Mouse (Mus musculus): ENCODE data around the gene Adamts8. TPM values are rescaled to one million over a fixed set of nuclear protein-coding genes. Genes with fewer than 3 reads are reported as not detected.
A peak's percentile ranks its signal among the peaks of the same experiment; 100 is the strongest.

Gene Adamts8
- total RNA-seq, 2 experiments from 2014 or later: 5.8 to 7.1 TPM

DNA sequence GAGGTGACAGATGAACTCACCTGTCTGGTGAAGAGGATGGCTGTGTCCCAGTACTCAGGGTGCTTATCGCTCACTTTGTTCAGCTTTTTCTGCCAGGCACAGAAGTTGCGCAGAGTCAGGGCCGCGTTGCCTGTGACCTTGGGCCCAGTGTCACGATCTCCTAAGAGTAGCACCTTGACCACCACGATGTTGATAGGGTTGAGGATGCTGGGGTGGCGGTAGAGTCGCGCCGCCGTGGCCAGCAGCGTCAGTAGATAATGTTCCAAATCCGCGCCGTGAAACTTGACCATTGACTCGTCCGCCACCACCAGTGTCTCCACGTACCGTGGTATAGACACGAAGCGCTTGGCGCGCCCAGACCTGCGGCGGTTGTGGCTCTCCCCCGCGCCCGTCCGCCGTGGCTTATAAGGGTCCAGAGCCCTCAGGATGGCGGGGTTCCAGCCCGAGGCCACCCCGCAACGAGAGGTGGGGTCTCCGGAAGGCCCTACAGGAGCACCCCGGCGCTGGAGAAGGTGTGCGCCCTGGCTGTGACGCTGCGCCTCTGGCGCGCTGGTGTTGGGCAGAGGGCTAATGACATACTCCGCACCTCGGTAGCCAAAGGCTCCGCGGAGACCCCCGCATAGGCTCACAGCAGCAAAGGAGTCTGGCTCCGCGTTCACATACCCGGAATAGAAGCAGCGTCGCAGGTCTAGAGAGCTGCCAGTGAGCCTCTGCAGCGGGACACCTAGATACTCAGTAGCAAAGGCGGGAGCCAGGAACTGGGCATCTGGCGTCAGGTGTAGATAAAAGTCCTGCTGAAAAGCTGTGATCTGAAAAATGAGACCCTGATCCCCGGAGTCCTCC is 20.9 kb upstream of the Adamts8 start:
- DNase-seq (ENCODE audit: low spot score in 2 of 2): no peak

DNA sequence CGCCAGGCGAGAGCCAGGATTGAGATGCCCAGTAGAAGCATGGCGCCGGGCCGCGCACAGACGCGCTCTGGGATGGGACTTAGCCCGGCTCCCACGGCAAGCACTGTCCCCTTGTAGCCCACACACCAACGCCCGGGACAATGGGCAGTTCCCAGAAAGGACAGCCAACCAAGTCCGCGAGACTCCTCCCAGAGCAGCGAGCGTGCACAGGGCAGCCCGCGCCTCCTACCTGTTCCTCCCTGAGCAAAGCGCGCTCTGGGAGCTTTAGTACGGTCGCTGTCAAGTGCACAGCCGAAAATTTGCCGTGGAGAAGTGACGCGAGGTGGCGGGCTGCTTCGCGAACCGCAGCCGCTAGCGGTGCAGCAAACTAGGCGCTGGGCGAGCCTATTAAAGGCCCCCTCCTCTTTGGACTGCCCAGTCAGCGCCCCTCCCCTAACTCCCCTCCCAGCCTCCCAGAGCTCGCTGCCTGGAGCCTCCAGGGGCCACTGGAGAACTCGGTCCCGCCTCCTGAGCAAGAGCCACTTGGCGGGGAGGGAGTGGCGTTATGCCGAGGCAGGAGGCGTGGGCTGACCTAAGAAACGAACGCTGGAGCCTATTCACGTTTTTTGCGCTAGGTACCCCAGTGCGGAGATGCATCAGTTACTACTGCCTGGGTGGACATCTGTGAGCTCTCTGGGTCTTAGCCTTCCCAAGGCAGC is 20.0 kb upstream of the Adamts8 start, which contains the start of gene Adamts15:
Gene Adamts15 (minus strand): TSS at position 256 of the 698 bp plus-strand sequence.
- DNase-seq (ENCODE audit: low spot score in 2 of 2): peak; percentile 32 to 59

DNA sequence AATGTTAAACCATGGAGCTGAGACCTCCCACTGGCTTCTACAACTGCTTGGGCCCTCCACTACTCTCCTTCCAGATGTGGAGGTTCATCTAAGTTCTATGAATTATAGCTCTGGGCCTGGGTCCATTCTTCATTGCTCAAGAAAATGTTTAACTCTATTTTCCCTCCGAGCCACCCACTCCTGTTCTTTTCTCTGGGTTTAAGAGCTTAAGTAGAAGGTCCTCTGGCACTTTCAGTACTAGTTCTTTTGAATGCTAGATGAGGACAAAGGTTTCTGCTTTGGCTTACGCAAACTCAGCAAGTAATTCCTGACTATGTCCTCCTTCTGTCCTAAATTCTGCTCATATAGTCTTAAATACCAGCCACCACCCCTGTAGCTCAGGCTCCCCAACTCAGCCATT is 13.6 kb upstream of the Adamts8 start:
- DNase-seq (ENCODE audit: low spot score in 2 of 2): no peak

DNA sequence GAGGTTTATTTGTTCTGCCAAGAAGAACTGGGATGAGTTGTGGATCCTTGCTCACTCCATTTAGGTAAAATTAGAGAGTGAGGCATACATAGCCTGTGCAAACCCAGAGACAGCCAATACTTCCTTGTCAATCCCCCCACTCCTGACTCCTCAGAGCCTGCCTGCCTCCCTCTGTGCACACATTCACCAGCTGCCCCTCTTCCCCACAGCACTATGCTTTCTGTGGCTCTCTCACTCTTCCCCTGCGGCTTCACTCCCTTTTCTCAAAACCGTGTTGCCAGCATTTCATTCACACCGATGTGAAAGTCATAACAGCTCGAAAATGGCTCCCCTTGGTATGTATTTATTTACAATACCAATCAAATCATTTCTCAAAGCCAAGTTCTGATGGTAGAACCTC is 10.0 kb upstream of the Adamts8 start:
- DNase-seq (ENCODE audit: low spot score in 2 of 2): no peak

DNA sequence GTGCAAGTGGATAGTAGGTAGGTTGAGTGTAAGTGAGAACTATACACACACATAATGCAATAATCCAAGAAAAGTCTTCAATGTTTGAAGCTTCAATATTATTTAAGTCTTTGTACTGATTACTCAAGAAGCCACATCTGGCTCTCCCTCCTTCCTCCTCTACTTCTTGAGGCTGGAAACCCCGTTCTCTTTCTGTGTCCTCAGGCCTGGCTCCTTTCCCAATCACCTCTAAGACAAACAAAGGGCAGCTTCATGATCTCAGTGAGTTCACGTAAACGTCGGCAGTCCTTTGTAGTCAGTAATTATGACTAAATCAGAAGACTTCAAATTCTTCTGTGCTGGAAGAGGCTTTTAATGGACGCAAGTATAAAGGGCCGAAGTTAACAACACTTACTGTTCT is 7.5 kb upstream of the Adamts8 start:
- DNase-seq (ENCODE audit: low spot score in 2 of 2): no peak

DNA sequence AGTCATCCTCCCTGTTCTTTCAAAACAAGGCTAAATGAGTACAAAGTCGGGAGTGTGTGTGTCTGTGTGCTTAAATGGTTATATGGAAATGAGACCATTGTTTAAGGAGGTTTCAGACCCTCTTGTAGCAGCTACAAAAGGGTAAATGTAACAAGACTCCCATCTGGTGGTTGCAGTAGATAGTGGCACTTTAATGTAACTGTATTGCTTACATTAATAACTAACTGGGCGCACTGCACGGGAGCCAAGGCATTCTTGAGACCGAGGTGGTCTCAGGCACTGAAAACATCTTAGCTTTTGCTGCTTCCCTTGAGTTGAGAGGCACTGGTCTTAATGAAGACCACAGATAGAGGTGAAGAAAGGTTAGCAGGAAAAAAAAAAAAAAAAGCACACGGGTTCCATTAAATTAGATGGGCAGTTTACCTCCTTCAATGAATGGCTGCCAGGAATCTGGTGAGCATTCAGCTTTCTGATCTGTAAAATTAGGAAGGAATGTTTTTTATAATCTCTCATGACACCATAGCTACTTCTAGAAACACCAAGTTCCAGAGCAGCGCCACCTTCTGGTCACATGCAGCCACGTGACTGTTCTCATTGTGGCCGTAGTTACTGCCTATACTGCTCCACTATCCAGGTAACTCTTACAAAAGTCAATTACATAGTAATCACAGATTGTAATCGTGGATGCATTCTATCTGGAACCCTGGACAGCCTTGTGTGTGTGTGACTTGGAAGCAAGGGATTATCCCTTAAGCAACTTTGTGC is 5.5 kb upstream of the Adamts8 start:
- DNase-seq (ENCODE audit: low spot score in 2 of 2): peak; percentile 76 to 80

DNA sequence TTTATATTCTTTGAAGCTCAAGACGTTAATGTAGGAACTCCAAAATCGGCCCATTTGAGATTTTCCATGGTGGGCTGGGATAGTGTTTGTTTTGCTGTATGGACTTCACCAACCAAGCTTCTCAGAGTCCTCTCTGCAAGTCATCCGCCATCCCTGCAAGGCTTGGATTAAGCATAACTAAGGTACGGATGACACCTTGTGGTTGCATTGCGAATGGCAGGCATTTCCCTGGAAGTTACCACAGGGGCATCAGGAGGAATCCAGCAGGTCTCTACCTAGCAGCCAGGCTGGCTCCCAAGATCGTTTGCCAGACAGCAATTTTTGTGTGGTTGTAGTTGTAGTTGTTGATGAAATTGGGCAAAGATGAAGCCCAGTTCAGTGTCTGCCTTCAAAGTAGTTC is 2.0 kb upstream of the Adamts8 start:
- DNase-seq (ENCODE audit: low spot score in 2 of 2): peak; percentile 95 to 97

DNA sequence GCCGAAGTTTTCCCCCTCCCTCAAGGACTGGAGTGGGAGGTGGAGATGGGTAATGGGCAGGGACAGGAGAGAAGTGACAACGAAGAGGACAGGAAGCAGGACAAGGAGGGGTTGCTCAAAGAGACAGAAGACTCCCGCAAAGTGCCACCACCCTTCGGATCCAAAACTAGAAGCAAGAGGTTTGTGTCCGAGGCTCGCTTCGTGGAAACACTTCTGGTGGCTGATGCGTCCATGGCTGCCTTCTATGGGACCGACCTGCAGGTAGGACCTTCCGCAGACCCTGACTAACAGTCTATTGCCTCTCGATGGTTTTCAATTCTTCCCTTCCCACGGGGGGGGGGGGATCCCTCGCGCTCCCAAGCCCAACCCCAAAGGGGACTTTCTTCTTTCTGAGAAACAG is 979 bp downstream of the Adamts8 start:
- DNase-seq (ENCODE audit: low spot score in 2 of 2): no peak

DNA sequence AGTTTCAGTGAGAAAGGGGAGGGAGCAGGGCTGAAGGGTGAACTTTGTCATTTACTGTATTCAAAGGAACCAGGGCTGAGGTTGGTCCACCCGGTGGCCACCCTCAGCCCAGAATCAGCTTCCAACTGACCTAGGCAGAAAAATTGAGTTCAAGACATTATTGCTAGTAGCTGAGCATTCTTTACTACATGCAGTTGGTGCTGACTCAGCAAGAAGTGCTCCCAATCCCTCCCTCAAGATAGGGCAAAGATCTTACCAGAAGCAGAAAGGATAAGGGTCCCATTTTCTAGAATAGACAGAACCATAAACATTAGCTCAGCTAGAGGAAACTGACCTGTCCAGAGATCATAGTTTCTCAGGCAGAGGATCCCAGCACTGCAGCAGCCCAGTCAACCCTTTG is 1.9 kb downstream of the Adamts8 start:
- DNase-seq (ENCODE audit: low spot score in 2 of 2): no peak

DNA sequence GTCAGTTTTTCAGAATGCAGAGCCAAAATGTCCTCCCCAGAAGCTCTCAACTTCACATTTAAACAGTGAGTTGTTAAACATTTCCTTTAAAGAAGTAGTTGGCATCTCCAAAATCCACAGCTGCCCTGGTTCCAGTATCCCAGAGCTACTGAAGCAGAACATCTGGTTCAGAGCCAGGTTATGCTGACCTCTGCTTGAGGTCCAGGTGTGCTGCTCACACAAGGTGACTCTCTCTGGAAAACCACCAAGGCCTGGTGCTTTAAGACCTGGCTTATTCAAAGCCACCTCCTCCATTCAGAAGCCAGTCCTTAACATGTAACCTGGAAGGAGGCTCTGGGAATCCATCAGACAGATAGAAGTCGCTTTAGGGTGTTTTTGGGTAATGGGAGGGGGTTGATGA is 2.9 kb downstream of the Adamts8 start:
- no peak for DNase-seq (ENCODE audit: low spot score in 2 of 2)

DNA sequence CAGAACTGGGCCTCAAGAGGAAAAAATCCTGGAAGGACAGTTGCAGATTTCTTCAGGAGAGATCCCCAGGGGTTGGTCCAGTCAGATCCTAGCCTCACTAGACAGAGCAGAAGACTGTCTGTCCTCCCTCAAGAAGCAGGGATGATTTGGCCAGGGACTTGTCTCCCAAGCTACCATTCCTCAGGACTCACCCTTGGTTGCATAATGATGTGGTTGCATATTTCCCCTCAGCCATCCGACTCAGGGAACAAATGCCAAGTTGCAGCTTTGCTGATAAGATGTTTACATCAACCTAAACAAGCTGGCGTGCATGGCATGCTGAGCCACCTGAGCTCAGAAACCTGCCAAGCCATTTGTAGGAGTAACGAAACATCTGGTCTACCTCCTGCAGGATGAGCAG is 7.1 kb downstream of the Adamts8 start:
- DNase-seq (ENCODE audit: low spot score in 2 of 2): no peak

DNA sequence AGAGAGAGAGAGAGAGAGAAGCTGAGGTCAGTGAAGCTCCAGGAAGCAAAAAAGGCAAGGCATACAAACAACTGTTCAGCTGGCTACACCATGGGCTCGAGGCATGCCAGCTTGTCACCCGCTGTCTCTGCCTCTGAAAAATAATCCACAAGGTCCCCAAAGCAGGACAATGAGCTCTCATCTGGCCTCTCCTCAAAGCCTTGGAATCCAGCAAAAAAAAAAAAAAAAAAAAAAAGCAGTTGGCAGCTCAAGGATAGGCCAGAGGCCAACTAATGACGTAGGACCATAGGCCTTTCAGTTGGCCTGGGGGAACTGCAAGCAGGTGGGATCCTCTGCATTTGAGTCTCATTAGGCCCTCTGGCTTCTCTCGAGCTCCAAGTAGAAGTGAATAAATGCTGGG is 7.6 kb downstream of the Adamts8 start:
- DNase-seq (ENCODE audit: low spot score in 2 of 2): no peak

DNA sequence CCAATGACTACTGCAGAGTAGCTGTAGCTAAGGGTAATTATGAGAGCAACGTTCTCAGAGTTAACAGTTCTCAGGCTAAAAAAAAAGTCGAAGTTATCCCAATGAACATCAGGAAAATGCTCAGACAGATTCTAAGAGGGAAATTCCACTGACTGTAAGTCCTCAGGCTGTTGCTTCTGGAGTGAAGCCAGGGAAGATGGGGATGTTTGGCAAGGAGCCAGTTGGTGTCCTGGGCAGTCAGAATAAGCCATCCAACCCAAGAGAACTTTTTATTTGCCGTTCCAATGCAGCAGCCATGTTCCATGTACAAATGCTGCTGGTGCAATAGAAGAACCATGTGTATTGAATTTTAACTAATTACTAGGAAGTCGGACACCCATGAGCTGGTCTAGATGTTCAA is 8.2 kb downstream of the Adamts8 start:
- no peak for DNase-seq (ENCODE audit: low spot score in 2 of 2)

DNA sequence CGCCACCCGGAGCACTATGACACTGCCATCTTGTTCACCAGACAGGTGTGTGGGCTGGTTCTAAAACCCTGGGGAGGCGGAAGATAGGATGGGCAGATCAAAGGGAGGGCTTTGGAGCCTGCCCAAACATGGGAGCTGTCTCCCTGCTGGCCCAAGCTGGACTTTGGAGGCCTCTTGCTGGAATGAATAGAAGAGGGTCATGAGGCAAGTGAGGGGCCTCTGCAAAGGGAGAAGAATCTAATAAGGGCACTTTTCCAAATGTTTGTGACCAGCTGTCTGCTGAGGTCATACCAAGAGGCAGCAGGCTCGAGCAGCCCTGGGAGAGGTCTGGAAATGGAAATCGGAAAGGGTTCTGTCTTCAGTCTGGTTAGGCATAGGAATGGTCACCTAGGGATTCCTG is 9.1 kb downstream of the Adamts8 start:
- no peak for DNase-seq (ENCODE audit: low spot score in 2 of 2)

DNA sequence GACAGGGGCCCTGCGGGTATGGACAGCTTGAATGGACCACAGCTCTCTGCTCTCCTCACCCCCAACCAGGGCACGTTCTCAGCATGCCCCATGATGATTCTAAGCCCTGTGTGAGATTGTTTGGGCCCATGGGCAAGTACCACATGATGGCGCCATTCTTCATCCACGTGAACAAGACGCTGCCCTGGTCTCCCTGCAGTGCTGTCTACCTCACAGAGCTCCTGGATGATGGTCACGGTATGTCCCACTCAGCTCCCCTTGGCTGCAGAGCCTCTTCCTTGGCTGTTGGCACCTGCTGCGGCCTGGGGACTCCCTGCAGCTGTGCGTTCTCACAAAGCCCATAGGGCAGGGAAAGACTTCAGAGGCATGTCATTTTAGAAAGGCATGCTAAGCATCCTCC is 10.9 kb downstream of the Adamts8 start:
- DNase-seq (ENCODE audit: low spot score in 2 of 2): no peak

DNA sequence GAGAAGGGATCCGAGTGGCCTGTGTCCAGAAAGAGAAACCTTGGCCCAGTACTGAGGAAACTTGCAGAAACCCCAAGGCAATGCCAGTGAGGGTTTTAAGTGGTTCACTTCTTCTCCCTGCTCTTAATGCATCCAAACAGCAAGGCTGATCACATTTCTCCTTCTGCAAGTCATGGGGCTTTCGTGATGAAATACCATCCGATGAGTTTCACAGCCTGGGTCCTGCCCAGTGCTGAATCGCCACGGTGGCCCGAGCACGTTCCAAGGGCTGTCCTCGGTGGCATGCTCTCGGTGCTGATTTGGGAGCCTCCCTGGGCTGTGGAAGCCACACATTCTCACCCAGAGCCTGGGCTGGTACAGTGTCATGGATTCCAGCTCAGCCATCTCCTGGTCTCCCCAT is 12.9 kb downstream of the Adamts8 start:
- DNase-seq (ENCODE audit: low spot score in 2 of 2): no peak

DNA sequence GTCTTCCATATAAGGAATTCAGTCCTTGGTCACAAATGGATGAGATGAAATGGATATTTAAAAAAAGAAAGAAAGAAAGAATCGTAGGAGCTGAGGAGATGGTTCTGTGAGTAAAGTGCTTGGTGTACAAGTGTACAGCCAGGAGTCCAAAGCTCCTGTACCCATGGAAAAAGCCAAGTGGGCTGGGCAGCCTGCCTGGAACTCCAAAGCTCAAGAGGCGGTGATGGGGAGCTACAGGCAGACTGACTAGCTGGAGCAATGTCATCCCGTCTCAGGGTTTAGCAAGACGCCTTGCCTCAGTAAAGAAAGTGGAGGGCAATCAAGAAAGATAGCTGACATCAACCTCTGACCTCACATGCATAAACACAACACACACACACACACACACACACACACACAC is 21.4 kb downstream of the Adamts8 start:
- no peak for DNase-seq (ENCODE audit: low spot score in 2 of 2)

DNA sequence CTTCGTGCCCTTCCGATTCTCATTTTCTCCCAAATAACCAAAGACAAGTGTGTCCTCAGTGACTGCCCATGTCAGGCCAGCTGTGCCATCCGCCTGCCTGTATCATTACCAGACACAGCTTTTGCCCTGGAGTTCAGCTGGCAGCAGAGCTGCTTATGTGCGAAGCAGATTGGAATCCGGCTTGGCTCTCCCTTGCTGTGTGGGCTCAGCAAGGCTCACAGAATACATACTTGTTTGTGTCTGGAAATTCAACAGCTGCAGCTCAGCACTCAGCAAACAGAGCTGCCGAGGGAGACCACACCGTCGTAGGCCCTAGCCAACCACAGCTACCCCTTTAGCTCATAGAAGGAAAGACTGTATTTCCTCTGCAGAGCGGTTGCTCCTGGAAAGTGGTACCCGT is 22.3 kb downstream of the Adamts8 start:
- peak; percentile 44 to 49 for DNase-seq (ENCODE audit: low spot score in 2 of 2)

DNA sequence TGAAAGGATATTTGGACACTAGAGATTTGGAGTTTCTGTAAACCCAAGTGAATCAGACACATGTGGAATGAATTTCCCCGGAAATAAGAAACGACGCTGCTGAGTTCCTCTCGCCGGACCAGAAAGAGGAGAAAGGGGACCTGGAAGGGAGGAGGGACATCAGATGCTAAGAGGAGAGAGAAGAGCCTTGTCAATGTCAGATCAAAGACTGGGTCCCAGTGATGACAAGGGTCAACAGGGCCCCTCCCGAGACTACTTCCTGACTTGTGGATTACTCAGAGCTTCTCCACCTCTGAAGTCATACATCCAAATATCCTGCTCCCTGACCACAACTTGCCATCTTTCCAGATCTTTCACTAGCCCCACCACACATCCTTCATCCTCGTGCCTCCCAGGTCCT is 24.5 kb downstream of the Adamts8 start:
- DNase-seq (ENCODE audit: low spot score in 2 of 2): no peak

DNA sequence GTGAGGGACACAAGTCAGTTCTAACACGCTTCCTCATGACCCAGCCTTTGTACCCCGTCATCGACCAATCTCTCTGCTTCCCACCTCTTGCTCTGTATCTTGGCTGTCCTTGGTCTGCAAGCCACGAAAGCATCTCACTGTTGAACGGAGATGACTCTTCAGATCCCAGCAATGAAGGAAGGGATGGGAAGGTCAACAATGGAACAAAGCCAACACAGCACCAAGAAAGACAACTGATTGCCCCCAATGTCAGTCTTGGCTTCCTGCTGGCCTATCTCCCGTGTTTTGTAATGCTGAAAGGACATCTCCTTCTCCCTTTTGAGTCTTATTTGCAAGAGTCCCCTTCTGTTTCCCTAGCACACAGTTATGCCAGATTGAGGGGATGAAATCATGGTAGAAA is 25.8 kb downstream of the Adamts8 start:
- DNase-seq (ENCODE audit: low spot score in 2 of 2): no peak

DNA sequence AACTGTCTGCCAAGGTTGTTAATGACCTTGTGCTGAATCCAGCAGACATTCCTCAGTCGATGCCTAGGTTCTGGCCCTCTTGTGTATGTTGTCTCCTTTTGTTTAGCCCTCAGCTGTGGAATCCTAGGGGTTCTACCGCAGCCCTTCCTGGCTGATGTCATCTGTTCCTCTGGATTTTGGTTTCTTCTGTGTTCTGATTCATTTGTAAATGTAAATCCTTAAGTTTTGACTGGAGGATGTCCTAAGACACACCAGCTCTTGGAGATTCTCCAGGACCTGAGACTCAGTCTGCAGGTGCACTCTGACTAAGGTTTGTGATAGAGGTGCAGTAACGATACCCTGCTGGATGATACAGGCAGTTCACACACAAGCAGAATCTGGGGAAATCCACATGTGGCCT is 27.6 kb downstream of the Adamts8 start:
- no peak for DNase-seq (ENCODE audit: low spot score in 2 of 2)

DNA sequence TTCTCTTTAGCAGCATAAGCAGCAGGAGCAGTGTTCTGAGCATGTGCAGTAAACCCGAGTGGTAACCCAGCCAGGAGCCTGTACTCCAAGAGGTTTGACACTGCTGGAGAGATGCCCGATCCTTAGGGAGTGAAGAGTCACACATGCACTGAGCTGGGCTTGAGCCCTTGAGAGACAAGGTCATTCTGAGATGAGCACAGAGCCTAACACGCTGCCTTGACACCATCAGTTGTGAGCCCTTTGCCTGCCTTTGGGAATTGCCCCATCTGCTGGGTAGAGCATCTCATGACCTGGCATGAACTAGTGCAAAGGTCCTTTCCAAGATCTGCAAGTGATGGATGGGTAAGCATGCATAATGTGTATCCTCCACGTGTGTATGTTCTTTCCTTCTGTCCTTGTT is 29.6 kb downstream of the Adamts8 start:
- no peak for DNase-seq (ENCODE audit: low spot score in 2 of 2)
